Mouse (Mus musculus) embryonic fibroblast, embryonic 13.5 days (primary cell): Measurements from ENCODE around the gene Cep85l. TPM values are rescaled to one million over a fixed set of nuclear protein-coding genes. Genes with fewer than 3 reads are reported as not detected.

Experiments
- H3K27ac ChIP-seq: 2 replicates; pipeline ENCODE4 v1.5.1; 2012; ENCODE audit warnings: low read length, control low read depth, inconsistent platforms; ENCODE audit not compliant: insufficient read depth
- H3K4me1 ChIP-seq: 2 replicates; pipeline ENCODE4 v1.6.1; 2011; ENCODE audit warnings: low read length; ENCODE audit not compliant: control insufficient read depth, insufficient read depth
- H3K4me3 ChIP-seq: 2 replicates; pipeline ENCODE4 v1.5.1; 2011; ENCODE audit warnings: mild to moderate bottlenecking, control low read depth, low read length; ENCODE audit not compliant: insufficient read depth
- CTCF ChIP-seq: IDR thresholded peaks from 2 replicates; pipeline ENCODE4 v1.5.1; 2011; ENCODE audit warnings: mild to moderate bottlenecking, control low read depth, low read length, moderate library complexity, borderline replicate concordance; ENCODE audit not compliant: insufficient read depth
- POLR2A ChIP-seq: IDR thresholded peaks from 2 replicates; pipeline ENCODE4 v1.6.1; 2011; ENCODE audit warnings: low read depth, mild to moderate bottlenecking, control low read depth, low read length, moderate library complexity
- polyA plus RNA-seq: library from polyadenylated mRNA; stranded (reverse); fragments of >200 nt; gene quantifications from 2 replicates; pipeline ENCODE4 v1.2.4, GENCODE M21; 2011; ENCODE audit warnings: low read depth; ENCODE audit not compliant: missing spikeins, insufficient read length

Gene Cep85l
- polyA plus RNA-seq, 1 experiment = 6.9 TPM

DNA sequence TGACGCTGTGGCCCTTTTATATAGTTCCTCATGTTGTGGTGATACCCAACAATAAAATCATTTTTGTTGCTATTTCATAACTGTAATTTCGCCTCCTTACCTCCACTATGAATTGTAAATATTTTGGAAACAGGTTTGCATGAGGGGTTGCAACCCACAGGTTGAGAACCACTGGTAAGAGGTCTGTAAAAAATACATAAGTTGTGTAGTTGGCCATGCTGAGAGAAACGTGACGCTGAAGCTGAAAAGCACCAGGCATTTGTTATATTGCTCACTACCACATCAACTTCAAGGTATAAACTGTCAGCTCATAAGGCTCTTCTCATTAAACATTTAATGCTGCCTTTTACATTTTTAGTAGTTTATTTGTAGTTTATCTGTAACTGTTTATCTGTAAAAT lies 34.2 kb downstream of the Cep85l start:
- TF ChIP-seq POLR2A (no peak), CTCF (no peak)
- Histone ChIP-seq H3K4me3 (no peak overlapping the region), H3K4me1 (no peaks in the 10 kb centered on the region), H3K27ac (no peak overlapping the region)

DNA sequence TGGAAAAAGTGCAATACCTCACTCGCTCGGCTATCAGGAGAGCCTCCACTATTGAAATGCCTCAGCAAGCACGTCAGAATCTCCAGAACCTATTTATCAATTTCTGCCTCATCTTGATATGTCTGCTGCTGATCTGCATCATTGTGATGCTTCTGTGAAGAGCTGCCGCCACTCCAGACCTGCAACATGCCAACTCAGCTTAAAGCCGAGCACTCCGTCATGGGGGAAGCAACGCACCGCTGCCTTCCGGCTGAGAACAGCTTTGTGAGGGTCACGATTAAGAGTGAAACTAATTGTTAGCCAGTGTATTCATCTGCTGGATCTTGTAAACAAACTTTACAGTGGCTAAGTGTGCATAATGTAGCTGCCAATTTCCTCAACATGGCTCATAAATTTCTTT lies 35.9 kb downstream of the Cep85l start:
- no peaks in the 10 kb centered on the region for H3K4me1 ChIP-seq
- H3K4me3 ChIP-seq = no peak overlapping the region
- TF ChIP-seq CTCF (no peak), POLR2A (no peak)
- H3K27ac ChIP-seq = no peak overlapping the region

DNA sequence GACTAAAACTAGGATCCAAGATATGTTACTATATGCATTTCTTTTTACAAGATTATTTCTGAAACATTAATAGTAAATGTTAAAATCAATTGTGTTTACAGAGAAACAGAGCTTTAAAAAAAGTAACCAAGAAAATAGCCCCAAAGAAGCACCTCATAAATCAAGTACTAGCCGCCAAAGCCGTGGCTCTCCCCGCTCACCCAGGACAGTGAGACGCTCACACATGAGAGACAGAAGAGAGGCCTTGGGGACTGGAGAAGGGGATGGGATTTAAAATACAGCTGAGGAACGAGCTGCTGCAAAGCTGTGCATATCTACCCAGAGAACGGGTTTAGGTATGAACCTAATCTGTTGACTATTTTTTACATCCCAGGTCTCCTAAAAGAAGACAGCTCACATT lies 36.4 kb downstream of the Cep85l start:
- H3K4me3 ChIP-seq = no peak overlapping the region
- no peak overlapping the region for H3K27ac ChIP-seq
- TF ChIP-seq POLR2A = no peak
- no peak for TF ChIP-seq CTCF
- H3K4me1 ChIP-seq = no peaks in the 10 kb centered on the region

DNA sequence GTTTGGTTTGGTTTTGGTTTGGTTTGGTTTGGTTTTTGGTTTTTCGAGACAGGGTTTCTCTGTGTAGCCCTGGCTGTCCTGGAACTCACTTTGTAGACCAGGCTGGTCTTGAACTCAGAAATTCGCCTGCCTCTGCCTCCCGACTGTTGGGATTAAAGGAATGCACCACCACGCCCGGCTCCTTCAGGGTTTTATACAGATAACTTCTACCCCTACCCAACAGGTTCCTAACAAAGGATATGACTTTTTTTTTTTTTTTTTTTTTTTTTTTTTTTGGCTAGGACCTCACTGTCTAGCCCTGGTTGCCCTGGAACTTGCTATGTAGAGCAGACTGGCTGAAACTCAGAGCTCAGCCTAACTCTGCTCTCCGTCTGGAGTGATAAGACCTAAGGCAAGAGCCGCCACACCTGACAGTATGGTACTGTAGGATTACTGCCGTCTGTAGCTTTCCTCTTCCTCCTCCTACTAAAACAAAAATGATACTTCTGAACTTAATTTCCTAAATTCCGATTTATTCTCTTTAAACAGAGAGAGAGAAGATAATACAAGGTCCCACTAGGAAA lies 37.5 kb downstream of the Cep85l start:
- TF ChIP-seq CTCF (no peak), POLR2A (no peak)
- no peaks in the 10 kb centered on the region for H3K4me1 ChIP-seq
- no peak overlapping the region for H3K4me3 ChIP-seq
- H3K27ac ChIP-seq = no peak overlapping the region

DNA sequence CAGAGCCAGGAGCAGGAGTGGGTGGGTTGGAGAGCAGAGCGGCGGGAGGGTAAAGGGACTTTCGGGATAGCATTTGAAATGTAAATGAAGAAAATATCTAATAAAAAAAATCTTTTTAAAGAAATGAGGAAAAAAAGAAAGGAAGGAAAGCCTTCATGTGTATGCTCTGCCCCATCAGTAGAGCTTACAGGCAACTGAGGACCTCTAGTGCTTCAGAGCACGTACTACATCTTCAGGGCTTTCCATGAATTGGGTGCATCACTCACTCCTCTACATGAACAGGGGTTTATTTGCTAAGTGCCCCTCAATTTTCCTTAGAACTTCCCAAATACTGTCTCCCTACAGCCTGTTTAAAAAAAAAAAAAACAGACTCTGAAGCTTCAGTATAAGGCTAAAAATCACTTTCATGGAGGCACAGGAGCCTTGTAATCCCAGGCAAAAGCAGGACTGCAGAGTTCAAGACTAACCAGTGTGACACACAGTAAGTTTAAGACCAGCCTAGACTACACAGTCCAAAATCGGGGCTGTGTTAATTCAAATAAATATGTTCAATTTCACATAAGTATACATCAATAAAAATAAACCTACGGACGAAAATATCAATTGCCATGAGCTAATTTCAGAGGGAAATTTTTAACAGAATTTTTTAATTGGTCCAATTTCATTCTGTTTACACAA lies 38.3 kb downstream of the Cep85l start:
- Histone ChIP-seq H3K27ac (no peak overlapping the region), H3K4me1 (no peaks in the 10 kb centered on the region), H3K4me3 (no peak overlapping the region)
- TF ChIP-seq CTCF (no peak), POLR2A (no peak)

DNA sequence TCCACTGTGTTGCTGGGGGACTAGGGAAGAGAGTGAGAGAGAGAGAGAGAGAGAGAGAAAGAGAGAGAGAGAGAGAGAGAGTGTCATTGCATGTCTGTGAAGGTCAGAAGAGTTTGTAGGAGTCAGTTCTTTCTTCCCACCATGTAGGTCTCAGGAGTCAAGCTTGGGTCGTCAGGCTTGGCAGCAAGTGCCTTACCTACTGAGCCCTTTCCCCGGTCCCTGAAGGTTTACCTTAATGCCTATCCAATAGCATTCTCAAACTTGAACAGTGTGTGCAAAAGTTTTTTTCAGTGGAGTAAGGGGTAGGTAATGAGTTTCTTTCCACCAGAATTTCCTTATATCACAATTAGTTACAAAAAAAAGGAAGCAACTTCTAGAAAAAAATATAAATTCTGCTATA lies 40.7 kb downstream of the Cep85l start:
- TF ChIP-seq CTCF (no peak), POLR2A (no peak)
- no peaks in the 10 kb centered on the region for H3K4me1 ChIP-seq

DNA sequence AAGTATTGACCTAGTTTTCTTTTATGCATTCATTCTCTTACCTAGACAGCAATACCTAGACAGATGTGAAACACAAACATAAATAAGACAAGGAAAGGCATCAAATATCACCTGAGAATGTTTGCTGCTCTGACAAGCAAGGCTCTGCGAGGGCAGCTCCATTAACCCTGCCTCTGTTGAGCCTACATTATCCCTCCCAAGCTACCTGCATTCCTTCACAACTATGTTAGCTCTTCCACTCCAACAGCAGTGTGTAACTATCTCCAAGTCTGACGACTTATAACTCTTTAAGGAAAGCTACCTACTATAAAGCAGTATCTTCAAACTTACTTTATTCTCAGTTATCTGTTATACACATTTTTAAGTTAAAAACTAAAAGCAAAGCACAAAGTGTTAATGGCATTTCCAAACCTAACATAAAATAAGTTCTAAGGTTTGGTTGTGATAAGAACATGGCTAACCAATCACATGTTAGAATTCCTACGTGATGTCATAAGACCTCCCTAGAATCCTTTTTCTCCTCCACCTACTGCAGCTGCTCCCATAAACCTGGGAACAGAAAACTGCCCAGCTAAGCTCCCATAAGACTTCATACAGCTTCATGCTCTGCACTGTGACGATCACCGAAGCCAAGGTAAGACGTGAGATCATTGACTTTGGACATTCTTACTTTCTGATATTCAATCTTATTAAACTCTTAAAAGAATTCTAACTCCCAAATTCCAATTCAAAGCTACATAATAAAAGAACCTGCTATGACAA lies 42.4 kb downstream of the Cep85l start, which contains the start of gene Pln:
Gene Pln, plus strand, starts transcription at position 506 of the 762 bp plus-strand sequence.
- TF ChIP-seq CTCF (no peak), POLR2A (no peak)
- Histone ChIP-seq H3K4me1 (no peaks in the 10 kb centered on the region), H3K27ac (no peak within 1 kb of the TSS), H3K4me3 (no peak within 1 kb of the TSS)

More for the DNA sequence above, 40.7 kb downstream of the Cep85l start:
- Histone ChIP-seq H3K27ac (no peak overlapping the region), H3K4me3 (no peak overlapping the region)

DNA sequence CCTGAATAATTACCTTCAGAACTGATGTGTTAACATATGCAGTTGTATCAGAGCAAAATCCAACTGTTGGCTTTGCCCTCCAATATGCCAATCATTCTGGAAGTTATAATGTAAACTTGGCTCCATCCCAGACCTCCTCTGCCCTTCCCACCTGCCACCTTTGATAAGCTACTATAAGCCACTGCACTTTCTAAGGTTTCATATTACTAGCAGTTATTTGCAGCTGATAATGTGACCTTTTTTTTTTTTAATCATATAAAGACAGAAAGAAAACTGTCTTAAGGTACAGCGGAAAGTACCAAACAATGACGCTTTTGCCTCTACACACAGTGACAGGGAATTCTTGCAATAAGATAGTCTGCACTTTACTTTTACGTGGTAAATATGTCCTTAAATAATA lies 43.8 kb downstream of the Cep85l start:
- no peak overlapping the region for H3K27ac ChIP-seq
- no peak overlapping the region for H3K4me3 ChIP-seq
- no peaks in the 10 kb centered on the region for H3K4me1 ChIP-seq
- TF ChIP-seq POLR2A (no peak), CTCF (no peak)

DNA sequence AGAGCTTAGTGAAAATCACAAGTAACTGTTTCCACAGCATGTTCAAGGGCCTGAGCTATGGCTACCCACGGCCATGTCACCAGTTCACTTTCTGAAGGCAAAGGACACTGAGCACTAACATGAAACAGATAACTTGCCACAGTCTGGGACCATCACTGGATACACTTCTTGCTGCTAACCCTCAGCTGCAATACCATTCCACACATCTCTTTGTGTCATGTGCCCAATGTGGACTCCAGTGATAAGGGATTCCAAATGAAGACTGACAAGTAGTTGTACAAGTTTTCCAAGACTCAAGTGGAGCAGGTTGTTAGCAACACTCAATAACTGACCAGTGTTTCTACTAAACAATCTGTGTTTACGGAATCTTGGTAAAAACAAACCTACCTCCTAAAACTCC lies 44.5 kb downstream of the Cep85l start:
- no peaks in the 10 kb centered on the region for H3K4me1 ChIP-seq
- H3K4me3 ChIP-seq = no peak overlapping the region
- no peak overlapping the region for H3K27ac ChIP-seq
- TF ChIP-seq POLR2A = no peak
- no peak for TF ChIP-seq CTCF

DNA sequence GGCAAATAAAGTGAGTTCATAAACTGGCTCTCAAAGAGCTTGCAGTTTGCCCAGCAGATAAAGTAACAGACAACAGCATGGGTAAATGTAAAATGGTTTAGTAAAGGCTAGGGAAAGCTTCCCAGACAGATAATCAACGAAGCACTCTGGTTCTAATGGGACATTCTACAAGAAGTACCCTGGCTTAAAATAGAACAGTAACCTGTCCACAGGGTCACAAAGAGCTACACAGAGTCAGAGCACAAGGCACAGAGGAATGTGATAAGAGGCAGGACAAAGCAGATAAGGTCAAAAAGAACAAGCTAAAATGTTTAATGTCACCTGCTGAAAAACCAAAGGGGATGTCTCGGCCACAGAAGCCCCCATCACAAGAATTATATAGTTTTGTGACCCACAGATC lies 47.0 kb downstream of the Cep85l start:
- no peak overlapping the region for H3K4me3 ChIP-seq
- H3K27ac ChIP-seq = no peak overlapping the region
- no peak for TF ChIP-seq POLR2A
- no peak for TF ChIP-seq CTCF
- H3K4me1 ChIP-seq = no peaks in the 10 kb centered on the region
